Mouse (Mus musculus) cerebellum, adult 2 months (tissue): ENCODE results near the gene Tgfb3.

Experiments
- CTCF ChIP-seq: fragments of 200-500 bp; IDR thresholded peaks from 2 replicates; pipeline ENCODE4 v1.5.1; 2011; ENCODE audit warnings: low read depth, mild to moderate bottlenecking, control low read depth, low read length, moderate library complexity, borderline replicate concordance; ENCODE audit not compliant: insufficient read depth
- POLR2A ChIP-seq: fragments of 200-500 bp; IDR thresholded peaks from 2 replicates; pipeline ENCODE4 v1.6.1; 2011; ENCODE audit warnings: low read length, control low read depth, borderline replicate concordance; ENCODE audit not compliant: insufficient read depth

DNA sequence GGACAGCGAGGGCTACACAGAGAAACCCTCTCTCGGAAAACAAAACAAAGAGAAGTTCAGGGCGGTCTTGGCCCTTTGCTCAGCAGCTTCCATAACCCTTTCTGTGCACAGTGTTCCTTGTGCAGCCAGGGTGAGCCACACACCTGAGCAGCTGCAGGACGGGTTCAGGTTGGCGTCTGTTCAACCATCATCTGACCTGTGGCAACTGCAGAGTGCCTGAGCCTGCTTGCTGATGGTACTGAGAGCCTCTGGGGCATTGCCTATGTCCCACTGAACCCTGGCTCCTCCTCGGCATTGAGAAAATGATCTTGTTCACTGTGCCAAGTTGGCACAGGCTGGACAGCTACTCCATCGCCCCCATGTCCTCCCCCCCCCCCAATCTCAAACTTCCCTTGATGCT is 3.5 kb downstream of the Tgfb3 start:
- TF ChIP-seq CTCF = no peak
- no peak for TF ChIP-seq POLR2A
